Mouse (Mus musculus): ENCODE data around the gene Vezf1.

Vezf1 gene

DNA sequence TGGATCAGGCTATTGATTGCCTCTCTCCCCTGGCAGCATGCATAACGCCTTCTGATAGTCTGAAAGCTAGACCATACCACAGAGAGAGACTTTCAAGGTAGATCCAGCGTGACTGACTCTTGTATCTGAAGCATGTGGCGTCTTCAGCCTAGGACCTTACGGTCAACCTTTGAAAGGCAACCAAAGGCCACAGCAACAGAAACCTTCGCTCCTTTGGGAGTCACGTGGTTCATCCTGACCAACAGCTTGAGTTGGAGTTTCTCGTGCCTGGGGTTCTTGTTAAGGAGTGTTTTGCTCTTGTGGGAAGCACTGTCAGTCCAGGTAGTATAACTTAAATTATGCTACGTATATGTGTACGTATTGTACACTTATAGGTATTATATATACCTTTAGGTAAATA is 60.4 kb downstream of the Vezf1 start:
- peak; percentile 25 for DNase-seq

- DNase-seq = no peak
Observed at GRCm38 (mm10) chr11:88129281-88129680, 61.2 kb downstream of the Vezf1 start.

DNA sequence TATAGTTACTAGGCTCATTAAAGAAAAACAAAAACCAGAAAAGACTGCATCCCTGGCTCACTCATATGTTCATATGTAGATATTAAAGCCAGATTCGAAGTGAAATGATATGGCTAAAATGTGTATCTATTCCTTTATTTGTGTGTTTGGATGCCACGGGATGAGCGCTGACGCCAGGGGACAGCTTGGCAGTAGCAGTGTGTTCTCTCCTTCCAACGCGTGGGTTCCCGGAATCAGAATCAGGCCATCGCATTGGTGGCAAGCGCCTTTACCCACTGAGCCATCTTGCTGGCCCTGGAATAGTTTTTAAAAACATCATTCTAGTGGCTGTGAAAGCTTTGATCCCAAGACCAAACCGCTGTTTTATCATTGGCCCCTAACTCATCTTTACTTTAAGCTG is 61.9 kb downstream of the Vezf1 start:
- DNase-seq = no peak

DNA sequence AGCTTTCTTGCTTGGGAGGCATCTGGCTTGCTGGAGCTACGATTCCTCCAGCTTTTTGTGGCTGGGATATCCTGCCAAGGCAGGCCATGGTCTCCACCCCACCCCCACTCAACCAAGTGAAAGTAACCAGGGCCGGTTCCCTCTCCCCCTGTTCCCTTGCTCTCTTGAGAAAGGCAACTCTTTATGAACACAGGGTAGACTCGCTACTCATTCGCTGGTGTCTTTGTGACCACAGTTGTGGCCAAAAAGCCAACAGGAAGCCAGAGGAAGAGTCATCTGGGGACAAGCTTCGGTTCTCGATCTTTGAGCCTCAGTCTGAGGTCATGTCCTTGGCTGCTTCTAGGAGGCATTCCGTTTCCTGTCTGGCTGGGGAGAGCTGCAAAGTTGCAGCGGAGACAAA is 63.8 kb downstream of the Vezf1 start:
- DNase-seq = peak; percentile 83

All from kidney, postnatal 14 days (tissue).